Mouse (Mus musculus): ENCODE measurements around the gene S100a10. TPM values are rescaled to one million over a fixed set of nuclear protein-coding genes. Genes with fewer than 3 reads are reported as not detected.

Gene S100a10
- 197 and 200 TPM in 2 replicates for polyA plus RNA-seq (2015; fragmentation: Nextera tagmentation; extraction: Ambion mirVana)

- H3K4me3 ChIP-seq: peak within 1 kb of the TSS; percentile 77
- peak within 1 kb of the TSS; percentile 87 for H3K9ac ChIP-seq
- ATAC-seq (ENCODE audit: extremely low read depth, insufficient number of reproducible peaks, low FRiP score, low TSS enrichment): peak; percentile 76; the same call in 1 of the 2 replicates
- H3K36me3 ChIP-seq: no peaks in the 10 kb centered on the region
- peak within 1 kb of the TSS; percentile 90 for H3K4me2 ChIP-seq
- peaks cover 42% of the 10 kb centered on the region for H3K4me1 ChIP-seq
- under 1% methylated on average over 37 of the region's 39 CpGs for WGBS
- peak within 1 kb of the TSS; percentile 88 for H3K27ac ChIP-seq (replicated peaks)
- no peaks in the 10 kb centered on the region for H3K9me3 ChIP-seq
- H3K27me3 ChIP-seq (replicated peaks): no peaks in the 10 kb centered on the region
Observed at GRCm38 (mm10) chr3:93554981-93555877, at the start of gene S100a10. TSS of gene S100a10 (plus strand) at chr3:93555080.

- Histone ChIP-seq H3K4me1 (no peaks in the 10 kb centered on the region), H3K4me3 (peak overlapping the region; percentile 18), H3K9me3 (0 out of 2 replicates have a peak, but pooled peaks cover 4% of the 10 kb centered on the region), H3K27ac (replicated peaks) (no peak overlapping the region), H3K4me2 (peak overlapping the region; percentile 55), H3K27me3 (replicated peaks) (no peaks in the 10 kb centered on the region), H3K9ac (no peak overlapping the region), H3K36me3 (no peaks in the 10 kb centered on the region)
- ATAC-seq (ENCODE audit: extremely low read depth, insufficient number of reproducible peaks, low FRiP score, low TSS enrichment): no peak
- WGBS: 29% methylated on average over 30 of the region's 30 CpGs
Observed at GRCm38 (mm10) chr3:93505960-93506863, 48.7 kb upstream of the S100a10 start.

GRCm38 (mm10) chr3:93506881-93507325, 48.0 kb upstream of the S100a10 start:
- no peak for ATAC-seq (ENCODE audit: extremely low read depth, insufficient number of reproducible peaks, low FRiP score, low TSS enrichment)
- H3K4me1 ChIP-seq: no peaks in the 10 kb centered on the region
- WGBS: 70% methylated on average over 5 of the region's 5 CpGs
- H3K4me2 ChIP-seq: 0 out of 2 replicates have a peak overlapping the region, but pooled peaks have one; percentile 55
- no peak overlapping the region for H3K4me3 ChIP-seq
- H3K36me3 ChIP-seq: no peaks in the 10 kb centered on the region
- H3K9ac ChIP-seq: no peak overlapping the region
- 0 out of 2 replicates have a peak, but pooled peaks cover 4% of the 10 kb centered on the region for H3K9me3 ChIP-seq
- H3K27ac ChIP-seq (replicated peaks): no peak overlapping the region
- no peaks in the 10 kb centered on the region for H3K27me3 ChIP-seq (replicated peaks)

GRCm38 (mm10) chr3:93509301-93509700, 45.6 kb upstream of the S100a10 start:
- Histone ChIP-seq H3K4me2 (no peak overlapping the region), H3K9ac (no peak overlapping the region), H3K4me3 (no peak overlapping the region), H3K27me3 (replicated peaks) (no peaks in the 10 kb centered on the region), H3K36me3 (no peaks in the 10 kb centered on the region), H3K9me3 (no peaks in the 10 kb centered on the region), H3K4me1 (no peaks in the 10 kb centered on the region), H3K27ac (replicated peaks) (no peak overlapping the region)
- WGBS: 50% methylated on average over 1 of the region's 1 CpGs
- ATAC-seq (ENCODE audit: extremely low read depth, insufficient number of reproducible peaks, low FRiP score, low TSS enrichment): no peak

- no peaks in the 10 kb centered on the region for H3K9me3 ChIP-seq
- H3K9ac ChIP-seq: no peak overlapping the region
- WGBS: 68% methylated on average over 1 of the region's 1 CpGs
- H3K27me3 ChIP-seq (replicated peaks): no peaks in the 10 kb centered on the region
- no peak overlapping the region for H3K4me2 ChIP-seq
- H3K27ac ChIP-seq (replicated peaks): no peak overlapping the region
- no peak for ATAC-seq (ENCODE audit: extremely low read depth, insufficient number of reproducible peaks, low FRiP score, low TSS enrichment)
- no peaks in the 10 kb centered on the region for H3K36me3 ChIP-seq
- H3K4me3 ChIP-seq: no peak overlapping the region
- H3K4me1 ChIP-seq: no peaks in the 10 kb centered on the region
Observed at GRCm38 (mm10) chr3:93511036-93511435, 43.8 kb upstream of the S100a10 start.

GRCm38 (mm10) chr3:93511801-93512200, 43.1 kb upstream of the S100a10 start:
- Histone ChIP-seq H3K9me3 (no peaks in the 10 kb centered on the region), H3K27ac (replicated peaks) (no peak overlapping the region), H3K4me3 (no peak overlapping the region), H3K4me2 (no peak overlapping the region), H3K9ac (no peak overlapping the region), H3K27me3 (replicated peaks) (no peaks in the 10 kb centered on the region), H3K4me1 (no peaks in the 10 kb centered on the region), H3K36me3 (no peaks in the 10 kb centered on the region)
- no peak for ATAC-seq (ENCODE audit: extremely low read depth, insufficient number of reproducible peaks, low FRiP score, low TSS enrichment)
- 85% methylated on average over 1 of the region's 1 CpGs for WGBS

GRCm38 (mm10) chr3:93512386-93513101, 42.3 kb upstream of the S100a10 start:
- Histone ChIP-seq H3K9ac (no peak overlapping the region), H3K4me3 (no peak overlapping the region), H3K4me2 (no peak overlapping the region), H3K27me3 (replicated peaks) (no peaks in the 10 kb centered on the region), H3K9me3 (no peaks in the 10 kb centered on the region), H3K4me1 (no peaks in the 10 kb centered on the region), H3K36me3 (no peaks in the 10 kb centered on the region), H3K27ac (replicated peaks) (no peak overlapping the region)
- no peak for ATAC-seq (ENCODE audit: extremely low read depth, insufficient number of reproducible peaks, low FRiP score, low TSS enrichment)
- 74% methylated on average over 7 of the region's 7 CpGs for WGBS

- Histone ChIP-seq H3K27ac (replicated peaks) (no peak overlapping the region), H3K27me3 (replicated peaks) (no peaks in the 10 kb centered on the region), H3K4me1 (no peaks in the 10 kb centered on the region), H3K9me3 (no peaks in the 10 kb centered on the region), H3K9ac (no peak overlapping the region), H3K4me3 (no peak overlapping the region), H3K36me3 (no peaks in the 10 kb centered on the region), H3K4me2 (no peak overlapping the region)
- no peak for ATAC-seq (ENCODE audit: extremely low read depth, insufficient number of reproducible peaks, low FRiP score, low TSS enrichment)
- WGBS: 88% methylated on average over 3 of the region's 3 CpGs
Observed at GRCm38 (mm10) chr3:93514628-93515027, 40.3 kb upstream of the S100a10 start.

GRCm38 (mm10) chr3:93517343-93517742, 37.5 kb upstream of the S100a10 start:
- H3K4me1 ChIP-seq: peaks cover 12% of the 10 kb centered on the region
- 52% methylated on average over 2 of the region's 2 CpGs for WGBS
- no peaks in the 10 kb centered on the region for H3K27me3 ChIP-seq (replicated peaks)
- H3K9ac ChIP-seq: no peak overlapping the region
- no peak overlapping the region for H3K27ac ChIP-seq (replicated peaks)
- no peak overlapping the region for H3K4me3 ChIP-seq
- ATAC-seq (ENCODE audit: extremely low read depth, insufficient number of reproducible peaks, low FRiP score, low TSS enrichment): no peak
- H3K4me2 ChIP-seq: no peak overlapping the region
- no peaks in the 10 kb centered on the region for H3K36me3 ChIP-seq
- no peaks in the 10 kb centered on the region for H3K9me3 ChIP-seq

- H3K27ac ChIP-seq (replicated peaks): peak overlapping the region; percentile 87; the same call in 1 of the 2 replicates
- no peaks in the 10 kb centered on the region for H3K9me3 ChIP-seq
- H3K4me1 ChIP-seq: peaks cover 30% of the 10 kb centered on the region
- H3K4me2 ChIP-seq: peak overlapping the region; percentile 72
- no peaks in the 10 kb centered on the region for H3K27me3 ChIP-seq (replicated peaks)
- ATAC-seq (ENCODE audit: extremely low read depth, insufficient number of reproducible peaks, low FRiP score, low TSS enrichment): no peak
- H3K4me3 ChIP-seq: peak overlapping the region; percentile 71
- H3K9ac ChIP-seq: peak overlapping the region; percentile 91
- peaks cover 10% of the 10 kb centered on the region for H3K36me3 ChIP-seq
- WGBS: 54% methylated on average over 5 of the region's 5 CpGs
Observed at GRCm38 (mm10) chr3:93519856-93520329, 35.0 kb upstream of the S100a10 start.

All from heart, embryonic 13.5 days (tissue).